Mouse (Mus musculus): Measurements from ENCODE around the gene Rab3ip. TPM values are rescaled to one million over a fixed set of nuclear protein-coding genes. Genes with fewer than 3 reads are reported as not detected.

The Rab3ip gene
- total and polyA plus RNA-seq, 3 experiments: 15.2 to 23.2 TPM; not detected in 1

GRCm38 (mm10) chr10:116919368-116920317 lies 30.9 kb downstream of the Rab3ip start:
- no peaks in the 10 kb centered on the region for H3K4me1 ChIP-seq (ENCODE audit: control insufficient read depth in 1 of 2, insufficient read depth in 2 of 2, low read length in 2 of 2)
- no peaks in the 10 kb centered on the region for H3K79me2 ChIP-seq (ENCODE audit: control insufficient read depth, insufficient read depth, low read length, poor library complexity)
- no peak overlapping the region for H3K9ac ChIP-seq (ENCODE audit: control insufficient read depth, low read depth, low read length, poor library complexity, severe bottlenecking)
- no peak for DNase-seq (ENCODE audit: low read depth, low spot score)
- no peak overlapping the region for H3K4me3 ChIP-seq (ENCODE audit: control insufficient read depth in 1 of 2, insufficient read depth in 1 of 2, low read depth in 2 of 2, low read length in 2 of 2)
- no peaks in the 10 kb centered on the region for H3K27me3 ChIP-seq (ENCODE audit: control insufficient read depth in 1 of 2, insufficient read depth in 2 of 2, low read length in 2 of 2)
- no peaks in the 10 kb centered on the region for H3K9me3 ChIP-seq (replicated peaks; ENCODE audit: insufficient read depth, low read length)
- no peak for TF ChIP-seq CHD1 (IDR thresholded peaks at IDR 0.05; ENCODE audit: low read depth, low read length)
- no peak for TF ChIP-seq MYB (IDR thresholded peaks at IDR 0.05; ENCODE audit: low read depth, low read length)
- no peak for TF ChIP-seq EP300 (IDR thresholded peaks at IDR 0.05; ENCODE audit: low read depth in 1 of 2, low read length in 2 of 2)
- TF ChIP-seq MAFK (IDR thresholded peaks at IDR 0.05; ENCODE audit: borderline replicate concordance, low read depth, low read length): no peak
- no peak for TF ChIP-seq USF2 (IDR thresholded peaks at IDR 0.05; ENCODE audit: borderline replicate concordance in 1 of 2, insufficient read depth in 1 of 2, low read depth in 1 of 2, low read length in 2 of 2)
- no peak for TF ChIP-seq NRF1 (IDR thresholded peaks at IDR 0.05; ENCODE audit: insufficient read depth, low read depth, low read length, poor library complexity, severe bottlenecking)
- TF ChIP-seq UBTF (IDR thresholded peaks at IDR 0.05; ENCODE audit: borderline replicate concordance, insufficient read depth, low read depth, low read length): no peak
- no peak for TF ChIP-seq CTCF (IDR thresholded peaks at IDR 0.05 in 2 of 3, conservative IDR thresholded peaks at IDR 0.05 in 1 of 3; ENCODE audit: control insufficient read depth in 1 of 3, insufficient read depth in 1 of 3, low read depth in 2 of 3, low read length in 3 of 3, poor library complexity in 1 of 3, severe bottlenecking in 1 of 3)
- no peak for TF ChIP-seq MYC (IDR thresholded peaks at IDR 0.05; ENCODE audit: low read depth, low read length)
- no peak for TF ChIP-seq POLR2AphosphoS5 (IDR thresholded peaks at IDR 0.05; ENCODE audit: borderline replicate concordance, low read depth, low read length)
- no peak for TF ChIP-seq JUND (IDR thresholded peaks at IDR 0.05; ENCODE audit: low read depth, low read length)
- no peak for TF ChIP-seq CHD2 (IDR thresholded peaks at IDR 0.05; ENCODE audit: low read length)
- no peak for TF ChIP-seq MEF2A (IDR thresholded peaks at IDR 0.05; ENCODE audit: extremely low read depth, insufficient replicate concordance, low read depth, low read length, poor library complexity, severe bottlenecking)
- TF ChIP-seq BHLHE40 (IDR thresholded peaks at IDR 0.05; ENCODE audit: borderline replicate concordance, low read depth, low read length): no peak
- TF ChIP-seq GABPA (IDR thresholded peaks at IDR 0.05; ENCODE audit: low read depth, low read length): no peak
- no peak for TF ChIP-seq ZC3H11A (IDR thresholded peaks at IDR 0.05; ENCODE audit: low read depth, low read length)
- no peak for TF ChIP-seq POLR2AphosphoS2 (IDR thresholded peaks at IDR 0.05; ENCODE audit: low read length)
- no peak for TF ChIP-seq E2F4 (IDR thresholded peaks at IDR 0.05; ENCODE audit: borderline replicate concordance, low read depth, low read length)
- H3K36me3 ChIP-seq (ENCODE audit: control insufficient read depth in 1 of 2, insufficient read depth in 2 of 2, low read length in 2 of 2): 0 out of 4 replicates have a peak, but pooled peaks cover 0 to 2% of the 10 kb centered on the region in 2 experiments
- no peak overlapping the region for H3K27ac ChIP-seq (ENCODE audit: control insufficient read depth, low read depth, low read length)
